Mouse (Mus musculus) MEL (cell line): ENCODE data around the gene Rpl18. TPM values are rescaled to one million over a fixed set of nuclear protein-coding genes. Genes with fewer than 3 reads are reported as not detected.

ENCODE experiments used
- DNase-seq: peaks from one replicate; pipeline ENCODE4 v3.0.0; 2011; ENCODE audit warnings: low read depth, low spot score
- H3K27ac ChIP-seq: 2 replicates; pipeline ENCODE4 v1.5.1; 2012; ENCODE audit warnings: low read depth, mild to moderate bottlenecking, control low read depth, low read length, moderate library complexity; ENCODE audit not compliant: control insufficient read depth
- H3K27me3 ChIP-seq, 2 experiments: fragments of 150-350 bp in 1 of 2; sonication (generic) in 1 of 2; 2 replicates each; pipeline ENCODE4 v1.6.1; 2012; ENCODE audit warnings: low read length in 2 of 2, mild to moderate bottlenecking in 2 of 2, improper control_type of control experiment in 1 of 2, moderate library complexity in 1 of 2; ENCODE audit not compliant: insufficient read depth in 2 of 2, control insufficient read depth in 1 of 2
- H3K36me3 ChIP-seq, 2 experiments: 2 replicates each; pipeline ENCODE4 v1.6.1; 2012 to 2014; ENCODE audit warnings: low read length in 2 of 2, improper control_type of control experiment in 1 of 2, inconsistent platforms in 1 of 2, mild to moderate bottlenecking in 1 of 2; ENCODE audit not compliant: insufficient read depth in 2 of 2, control insufficient read depth in 1 of 2
- H3K4me1 ChIP-seq, 2 experiments: fragments of 150-350 bp in 1 of 2; sonication (generic) in 1 of 2; 2 replicates each; pipeline ENCODE4 v1.6.1; 2012; ENCODE audit warnings: low read length in 2 of 2, improper control_type of control experiment in 1 of 2, mild to moderate bottlenecking in 1 of 2; ENCODE audit not compliant: insufficient read depth in 2 of 2, control insufficient read depth in 1 of 2
- H3K4me3 ChIP-seq, 2 experiments: fragments of 150-350 bp in 1 of 2; sonication (generic) in 1 of 2; 2 replicates each; pipeline ENCODE4 v1.5.1; 2012; ENCODE audit warnings: low read depth in 2 of 2, low read length in 2 of 2, mild to moderate bottlenecking in 2 of 2, moderate library complexity in 2 of 2, control low read depth in 1 of 2, improper control_type of control experiment in 1 of 2; ENCODE audit not compliant: control insufficient read depth in 1 of 2, insufficient read depth in 1 of 2
- H3K79me2 ChIP-seq: 2 replicates; pipeline ENCODE4 v1.6.1; 2012; ENCODE audit warnings: mild to moderate bottlenecking, low read length, moderate library complexity; ENCODE audit not compliant: control insufficient read depth, poor library complexity, insufficient read depth
- H3K9ac ChIP-seq: 2 replicates; pipeline ENCODE4 v1.6.1; 2012; ENCODE audit warnings: low read depth, mild to moderate bottlenecking, control low read depth, low read length, moderate library complexity; ENCODE audit not compliant: control insufficient read depth, poor library complexity, severe bottlenecking
- H3K9me3 ChIP-seq: fragments of 150-350 bp; sonication (generic); replicated peaks from 2 replicates; pipeline ENCODE4 v1.6.1; 2012; ENCODE audit warnings: mild to moderate bottlenecking, low read length, improper control_type of control experiment, moderate library complexity; ENCODE audit not compliant: insufficient read depth
- BHLHE40 ChIP-seq: IDR thresholded peaks from 2 replicates; pipeline ENCODE4 v1.6.1; 2012; ENCODE audit warnings: low read depth, mild to moderate bottlenecking, inconsistent platforms, low read length, improper control_type of control experiment, borderline replicate concordance
- CHD1 ChIP-seq: IDR thresholded peaks from 2 replicates; pipeline ENCODE4 v1.6.1; 2012; ENCODE audit warnings: low read depth, mild to moderate bottlenecking, inconsistent platforms, low read length, improper control_type of control experiment
- CHD2 ChIP-seq: IDR thresholded peaks from 2 replicates; pipeline ENCODE4 v1.6.1; 2011; ENCODE audit warnings: low read length, improper control_type of control experiment
- CTCF ChIP-seq, 3 experiments: IDR thresholded peaks in 2 of 3; conservative IDR thresholded peaks in 1 of 3; 2 replicates each; pipeline ENCODE4 v1.5.1; 2011 to 2012; ENCODE audit warnings: low read length in 3 of 3, low read depth in 2 of 3, mild to moderate bottlenecking in 2 of 3, improper control_type of control experiment in 1 of 3, inconsistent platforms in 1 of 3, mixed read lengths in 1 of 3, moderate library complexity in 1 of 3; ENCODE audit not compliant: control insufficient read depth in 1 of 3, insufficient read depth in 1 of 3, poor library complexity in 1 of 3, severe bottlenecking in 1 of 3
- E2F4 ChIP-seq: IDR thresholded peaks from 2 replicates; pipeline ENCODE4 v1.6.1; 2011; ENCODE audit warnings: low read depth, low read length, improper control_type of control experiment, borderline replicate concordance
- EP300 ChIP-seq, 2 experiments: IDR thresholded peaks; 2 replicates each; pipeline ENCODE4 v1.6.1; 2011; ENCODE audit warnings: improper control_type of control experiment in 2 of 2, low read length in 2 of 2, low read depth in 1 of 2, mild to moderate bottlenecking in 1 of 2
- ETS1 ChIP-seq: IDR thresholded peaks from 2 replicates; pipeline ENCODE4 v1.6.1; 2012; ENCODE audit warnings: low read depth, mild to moderate bottlenecking, inconsistent platforms, low read length, improper control_type of control experiment, moderate library complexity
- GATA1 ChIP-seq: IDR thresholded peaks from 2 replicates; pipeline ENCODE4 v1.6.1; 2011; ENCODE audit warnings: low read depth, low read length, improper control_type of control experiment
- MAZ ChIP-seq: IDR thresholded peaks from 2 replicates; pipeline ENCODE4 v1.6.1; 2012; ENCODE audit warnings: low read depth, mild to moderate bottlenecking, inconsistent platforms, low read length, improper control_type of control experiment
- MYC ChIP-seq: IDR thresholded peaks from 2 replicates; pipeline ENCODE4 v1.6.1; 2011; ENCODE audit warnings: low read depth, mild to moderate bottlenecking, low read length, improper control_type of control experiment, moderate library complexity
- NELFE ChIP-seq: IDR thresholded peaks from 2 replicates; pipeline ENCODE4 v1.6.1; 2011; ENCODE audit warnings: low read depth, low read length, improper control_type of control experiment
- NRF1 ChIP-seq: IDR thresholded peaks from 2 replicates; pipeline ENCODE4 v1.6.1; 2014; ENCODE audit warnings: low read depth, mild to moderate bottlenecking, inconsistent platforms, low read length, improper control_type of control experiment, moderate library complexity; ENCODE audit not compliant: poor library complexity, insufficient read depth, severe bottlenecking
- RAD21 ChIP-seq: IDR thresholded peaks from 2 replicates; pipeline ENCODE4 v1.6.1; 2011; ENCODE audit warnings: mild to moderate bottlenecking, low read depth, low read length, improper control_type of control experiment
- RCOR1 ChIP-seq: IDR thresholded peaks from 2 replicates; pipeline ENCODE4 v1.6.1; 2012; ENCODE audit warnings: low read depth, mild to moderate bottlenecking, inconsistent platforms, low read length, improper control_type of control experiment
- SMC3 ChIP-seq: IDR thresholded peaks from 2 replicates; pipeline ENCODE4 v1.6.1; 2011; ENCODE audit warnings: low read depth, low read length, improper control_type of control experiment
- UBTF ChIP-seq: IDR thresholded peaks from 2 replicates; pipeline ENCODE4 v1.6.1; 2012; ENCODE audit warnings: low read depth, mild to moderate bottlenecking, inconsistent platforms, low read length, improper control_type of control experiment, moderate library complexity, borderline replicate concordance; ENCODE audit not compliant: insufficient read depth
- USF2 ChIP-seq, 2 experiments: IDR thresholded peaks; 2 replicates each; pipeline ENCODE4 v1.6.1; 2011 to 2012; ENCODE audit warnings: improper control_type of control experiment in 2 of 2, low read length in 2 of 2, borderline replicate concordance in 1 of 2, inconsistent platforms in 1 of 2, low read depth in 1 of 2, mild to moderate bottlenecking in 1 of 2; ENCODE audit not compliant: insufficient read depth in 1 of 2
- ZC3H11A ChIP-seq: IDR thresholded peaks from 2 replicates; pipeline ENCODE4 v1.6.1; 2012; ENCODE audit warnings: low read depth, mild to moderate bottlenecking, inconsistent platforms, low read length, improper control_type of control experiment
- ZMIZ1 ChIP-seq: IDR thresholded peaks from 2 replicates; pipeline ENCODE4 v1.6.1; 2012; ENCODE audit warnings: low read depth, mild to moderate bottlenecking, inconsistent platforms, low read length, improper control_type of control experiment, moderate library complexity
- polyA plus RNA-seq, 2 experiments: library from polyadenylated mRNA; stranded (reverse) in 1 of 2; unstranded in 1 of 2; fragments of >175 nt in 1 of 2; fragments of >200 nt in 1 of 2; gene quantifications; 2 replicates each; pipeline versions ENCODE4 v1.2.1 to v1.2.4; 2012; ENCODE audit warnings: low replicate concordance in 2 of 2, low read depth in 1 of 2; ENCODE audit not compliant: insufficient read length in 2 of 2, insufficient read depth in 1 of 2, missing spikeins in 1 of 2
- total RNA-seq: library from RNA; depleted of rRNA; stranded (reverse); fragments of 300-350 nt; gene quantifications from 2 replicates; pipeline ENCODE4 v1.2.3, GENCODE M21; 2012

Rpl18 gene
- total and polyA plus RNA-seq, 3 experiments, result 3,544 to 3,724 TPM; not detected in 1

DNA sequence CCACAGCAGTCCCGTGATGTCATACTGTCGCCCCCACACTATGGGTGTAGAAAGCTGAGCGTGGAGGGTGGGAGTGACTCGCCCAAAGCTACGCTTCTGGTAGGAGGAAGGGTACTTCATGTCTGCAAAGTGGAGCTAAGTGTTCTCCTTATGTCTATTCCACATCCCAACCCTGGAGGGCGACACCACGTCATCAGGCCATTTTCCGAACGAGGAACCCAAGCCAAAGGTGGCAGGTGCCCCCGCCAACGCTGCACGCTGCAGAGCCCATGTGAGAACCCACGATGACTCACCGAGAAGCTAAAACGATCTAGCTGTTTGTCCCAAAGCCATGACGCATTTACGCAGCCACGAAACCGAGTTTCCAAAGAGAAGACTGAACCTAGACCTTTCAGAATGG is 27.1 kb downstream of the Rpl18 start:
- Histone ChIP-seq H3K9me3 (no peaks in the 10 kb centered on the region), H3K27ac (no peak overlapping the region), H3K79me2 (no peaks in the 10 kb centered on the region), H3K4me3 (peak overlapping the region in 1 of 2 experiments; percentile 5; a peak in 1 of 4 replicates), H3K27me3 (no peaks in the 10 kb centered on the region), H3K4me1 (peaks cover 0 to 16% of the 10 kb centered on the region in 2 experiments; a peak in 2 of 4 replicates), H3K36me3 (peaks cover 0 to 8% of the 10 kb centered on the region in 2 experiments; a peak in 1 of 4 replicates), H3K9ac (no peak overlapping the region)
- DNase-seq, result peak; percentile 47
- TF ChIP-seq ZC3H11A (peak; percentile 23; the same call in 1 of the 2 replicates), GATA1 (no peak), MYC (0 out of 2 replicates have a peak, but pooled peaks have one; percentile 14), ETS1 (peak; percentile 15; the same call in 1 of the 2 replicates), CTCF (IDR thresholded peaks at IDR 0.05 in 2 of 3, conservative IDR thresholded peaks at IDR 0.05 in 1 of 3; ENCODE audit: control insufficient read depth in 1 of 3, insufficient read depth in 1 of 3, low read depth in 2 of 3, low read length in 3 of 3, poor library complexity in 1 of 3, severe bottlenecking in 1 of 3) (peak; percentile 6 to 41 (median 35); a peak in 3 of 6 replicates), EP300 (IDR thresholded peaks at IDR 0.05; ENCODE audit: low read depth in 1 of 2, low read length in 2 of 2) (no peak), SMC3 (peak; percentile 31), RAD21 (peak; percentile 2; the same call in 1 of the 2 replicates)

DNA sequence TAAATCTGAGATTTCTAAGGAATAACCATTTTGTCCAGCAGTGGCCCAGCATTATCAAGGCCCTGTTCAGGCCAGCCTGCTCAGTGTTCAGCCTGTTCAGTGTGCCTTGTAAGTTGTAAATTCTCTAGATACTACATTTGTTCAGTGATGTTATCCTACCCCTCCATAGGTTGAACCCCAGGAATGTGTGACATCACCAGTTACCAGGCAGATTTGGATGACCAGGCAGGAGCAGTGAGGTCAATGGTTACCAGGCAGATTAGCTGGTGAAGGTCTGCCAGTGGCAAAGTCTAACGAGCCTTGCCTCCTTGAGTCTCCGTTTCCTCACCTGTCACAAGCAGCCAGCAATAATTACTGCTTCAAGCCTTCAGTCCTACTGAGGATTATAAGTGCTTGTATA is 29.1 kb downstream of the Rpl18 start:
- peaks cover 0 to 16% of the 10 kb centered on the region in 2 experiments; a peak in 2 of 4 replicates for H3K4me1 ChIP-seq
- H3K27ac ChIP-seq, result no peak overlapping the region
- no peaks in the 10 kb centered on the region for H3K27me3 ChIP-seq
- H3K4me3 ChIP-seq, result no peak overlapping the region
- TF ChIP-seq NELFE (no peak), CHD2 (peak; percentile 93)
- TF ChIP-seq, all 39 proteins: peak for 1
- peak; percentile 78 for DNase-seq
- Histone ChIP-seq H3K9ac (no peak overlapping the region), H3K79me2 (no peaks in the 10 kb centered on the region), H3K9me3 (no peaks in the 10 kb centered on the region), H3K36me3 (peaks cover 0 to 8% of the 10 kb centered on the region in 2 experiments; a peak in 1 of 4 replicates)

DNA sequence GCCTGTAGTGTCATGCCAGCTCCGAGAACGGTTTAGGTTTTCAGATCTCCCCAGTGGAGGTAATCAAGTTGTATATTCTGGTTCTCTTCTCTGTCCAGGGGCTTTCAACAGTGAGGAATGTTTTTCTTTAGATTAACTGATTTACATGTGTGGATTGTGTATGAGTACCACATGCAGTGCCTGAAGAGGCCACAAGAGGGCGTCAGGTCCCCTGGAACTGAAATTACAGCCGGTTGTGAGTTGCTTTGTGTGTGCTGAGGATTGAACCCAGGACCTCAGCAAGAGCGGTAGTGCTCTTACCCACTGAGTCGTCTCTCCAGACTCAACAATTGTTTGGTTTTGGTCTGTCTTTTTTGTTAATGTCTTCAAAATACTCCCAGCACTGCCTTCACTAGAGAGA is 31.3 kb downstream of the Rpl18 start:
- H3K79me2 ChIP-seq, result no peaks in the 10 kb centered on the region
- TF ChIP-seq E2F4 (no peak), UBTF (no peak), CTCF (IDR thresholded peaks at IDR 0.05 in 2 of 3, conservative IDR thresholded peaks at IDR 0.05 in 1 of 3; ENCODE audit: control insufficient read depth in 1 of 3, insufficient read depth in 1 of 3, low read depth in 2 of 3, low read length in 3 of 3, poor library complexity in 1 of 3, severe bottlenecking in 1 of 3) (peak; percentile 66 to 81 (median 77)), NRF1 (no peak), USF2 (IDR thresholded peaks at IDR 0.05; ENCODE audit: borderline replicate concordance in 1 of 2, insufficient read depth in 1 of 2, low read depth in 1 of 2, low read length in 2 of 2) (no peak), CHD1 (no peak), ETS1 (no peak), ZMIZ1 (no peak), RAD21 (peak; percentile 56), RCOR1 (no peak), ZC3H11A (peak; percentile 38; the same call in 1 of the 2 replicates), SMC3 (peak; percentile 78), BHLHE40 (no peak), MAZ (no peak)
- TF ChIP-seq, all 39 proteins: peak for 4
- H3K27me3 ChIP-seq, result no peaks in the 10 kb centered on the region
- peaks cover 0 to 8% of the 10 kb centered on the region in 2 experiments; a peak in 2 of 4 replicates for H3K4me1 ChIP-seq
- no peak overlapping the region for H3K9ac ChIP-seq
- peak; percentile 58 for DNase-seq
- no peaks in the 10 kb centered on the region for H3K9me3 ChIP-seq
- no peak overlapping the region for H3K27ac ChIP-seq
- peaks cover 0 to 4% of the 10 kb centered on the region in 2 experiments; a peak in 1 of 4 replicates for H3K36me3 ChIP-seq
- no peak overlapping the region for H3K4me3 ChIP-seq
